Mouse (Mus musculus) thymus, adult 2 months (tissue): ENCODE data around the gene Dock8.

Experiments
- CTCF ChIP-seq: fragments of 200-500 bp; IDR thresholded peaks from 2 replicates; pipeline ENCODE4 v1.5.1; 2012; ENCODE audit warnings: mild to moderate bottlenecking, control low read depth, low read length, moderate library complexity, borderline replicate concordance; ENCODE audit not compliant: control insufficient read depth, poor library complexity, insufficient read depth; ENCODE audit errors: extremely low read depth
- POLR2A ChIP-seq: fragments of 200-500 bp; IDR thresholded peaks from 2 replicates; pipeline ENCODE4 v1.6.1; 2012; ENCODE audit warnings: mild to moderate bottlenecking, low read length, control low read depth, moderate library complexity; ENCODE audit not compliant: control insufficient read depth, poor library complexity, insufficient read depth; ENCODE audit errors: extremely low read depth

DNA sequence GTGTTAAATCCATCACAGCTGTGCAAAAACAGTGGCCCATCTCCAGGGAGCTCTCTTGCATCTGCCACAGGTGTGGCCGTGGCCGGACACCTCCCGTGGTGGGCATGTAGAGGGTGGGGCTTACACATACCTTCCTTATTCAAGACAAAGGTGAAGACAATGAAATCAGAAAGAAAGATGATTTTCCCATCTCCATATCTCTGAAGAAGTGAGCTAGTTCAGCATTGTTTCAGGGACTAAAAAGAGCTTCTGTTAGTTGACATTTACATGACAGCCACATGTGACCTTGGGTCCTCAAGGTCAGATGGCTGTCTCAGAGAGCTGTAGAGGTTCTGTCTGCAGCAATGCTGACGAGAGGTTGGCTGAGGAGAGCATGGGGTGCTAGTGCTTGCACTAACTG, 99.6 kb downstream of the Dock8 start:
- TF ChIP-seq POLR2A (no peak), CTCF (no peak)
